Mouse (Mus musculus): ENCODE measurements around the gene Syn2. TPM values are rescaled to one million over a fixed set of nuclear protein-coding genes. Genes with fewer than 3 reads are reported as not detected.
A peak's percentile ranks its signal among the peaks of the same experiment; 100 is the strongest.

The Syn2 gene
- polyA plus RNA-seq, 1 experiment from 2014 or later = 59.3 TPM

- no peaks in the 10 kb centered on the region for H3K9me3 ChIP-seq (replicated peaks; ENCODE audit: control insufficient read depth, low read length, poor library complexity, severe bottlenecking)
- no peak overlapping the region for H3K9ac ChIP-seq (ENCODE audit: low read depth, low read length)
- H3K4me1 ChIP-seq (ENCODE audit: control insufficient read depth, insufficient read depth, low read length) = no peaks in the 10 kb centered on the region
- H3K4me2 ChIP-seq (ENCODE audit: low read length) = no peak overlapping the region
- WGBS = 91% methylated on average over 6 of the region's 6 CpGs
- H3K36me3 ChIP-seq (ENCODE audit: control insufficient read depth, insufficient read depth, low read length) = no peaks in the 10 kb centered on the region
- no peak overlapping the region for H3K4me3 ChIP-seq (ENCODE audit: low read depth, low read length)
- no peak for ATAC-seq
- no peak overlapping the region for H3K27ac ChIP-seq (ENCODE audit: low read length)
- H3K27me3 ChIP-seq (ENCODE audit: control insufficient read depth, insufficient read depth, low read depth, low read length) = no peaks in the 10 kb centered on the region
Measured at GRCm38 (mm10) chr6:115286441-115286840, 151.7 kb downstream of the Syn2 start.

GRCm38 (mm10) chr6:115288223-115288622, 153.5 kb downstream of the Syn2 start:
- Histone ChIP-seq H3K36me3 (ENCODE audit: control insufficient read depth, insufficient read depth, low read length) (no peaks in the 10 kb centered on the region), H3K27me3 (ENCODE audit: control insufficient read depth, insufficient read depth, low read depth, low read length) (no peaks in the 10 kb centered on the region), H3K4me2 (ENCODE audit: low read length) (no peak overlapping the region), H3K4me3 (ENCODE audit: low read depth, low read length) (no peak overlapping the region), H3K27ac (ENCODE audit: low read length) (no peak overlapping the region), H3K9ac (ENCODE audit: low read depth, low read length) (no peak overlapping the region), H3K4me1 (ENCODE audit: control insufficient read depth, insufficient read depth, low read length) (no peaks in the 10 kb centered on the region), H3K9me3 (replicated peaks; ENCODE audit: control insufficient read depth, low read length, poor library complexity, severe bottlenecking) (no peaks in the 10 kb centered on the region)
- no peak for ATAC-seq
- 96% methylated on average over 3 of the region's 3 CpGs for WGBS

- Histone ChIP-seq H3K4me3 (ENCODE audit: low read depth, low read length) (no peak overlapping the region), H3K27me3 (ENCODE audit: control insufficient read depth, insufficient read depth, low read depth, low read length) (no peaks in the 10 kb centered on the region), H3K4me2 (ENCODE audit: low read length) (no peak overlapping the region), H3K36me3 (ENCODE audit: control insufficient read depth, insufficient read depth, low read length) (no peaks in the 10 kb centered on the region), H3K9ac (ENCODE audit: low read depth, low read length) (no peak overlapping the region), H3K27ac (ENCODE audit: low read length) (no peak overlapping the region), H3K4me1 (ENCODE audit: control insufficient read depth, insufficient read depth, low read length) (no peaks in the 10 kb centered on the region), H3K9me3 (replicated peaks; ENCODE audit: control insufficient read depth, low read length, poor library complexity, severe bottlenecking) (no peaks in the 10 kb centered on the region)
- 53% methylated on average over 5 of the region's 5 CpGs for WGBS
- no peak for ATAC-seq
Measured at GRCm38 (mm10) chr6:115290561-115290960, 155.9 kb downstream of the Syn2 start.

GRCm38 (mm10) chr6:115291068-115291467, 156.4 kb downstream of the Syn2 start:
- no peaks in the 10 kb centered on the region for H3K27me3 ChIP-seq (ENCODE audit: control insufficient read depth, insufficient read depth, low read depth, low read length)
- ATAC-seq = no peak
- no peaks in the 10 kb centered on the region for H3K4me1 ChIP-seq (ENCODE audit: control insufficient read depth, insufficient read depth, low read length)
- no peaks in the 10 kb centered on the region for H3K9me3 ChIP-seq (replicated peaks; ENCODE audit: control insufficient read depth, low read length, poor library complexity, severe bottlenecking)
- H3K36me3 ChIP-seq (ENCODE audit: control insufficient read depth, insufficient read depth, low read length) = no peaks in the 10 kb centered on the region
- no peak overlapping the region for H3K27ac ChIP-seq (ENCODE audit: low read length)
- H3K4me2 ChIP-seq (ENCODE audit: low read length) = no peak overlapping the region
- no peak overlapping the region for H3K9ac ChIP-seq (ENCODE audit: low read depth, low read length)
- 92% methylated on average over 2 of the region's 2 CpGs for WGBS
- H3K4me3 ChIP-seq (ENCODE audit: low read depth, low read length) = no peak overlapping the region

GRCm38 (mm10) chr6:115291823-115292222, 157.1 kb downstream of the Syn2 start:
- H3K27me3 ChIP-seq (ENCODE audit: control insufficient read depth, insufficient read depth, low read depth, low read length) = no peaks in the 10 kb centered on the region

GRCm38 (mm10) chr6:115292621-115293020, 157.9 kb downstream of the Syn2 start:
- 74% methylated on average over 6 of the region's 6 CpGs for WGBS
- Histone ChIP-seq H3K9ac (ENCODE audit: low read depth, low read length) (no peak overlapping the region), H3K4me1 (ENCODE audit: control insufficient read depth, insufficient read depth, low read length) (no peaks in the 10 kb centered on the region), H3K36me3 (ENCODE audit: control insufficient read depth, insufficient read depth, low read length) (no peaks in the 10 kb centered on the region), H3K4me3 (ENCODE audit: low read depth, low read length) (no peak overlapping the region), H3K4me2 (ENCODE audit: low read length) (no peak overlapping the region), H3K27ac (ENCODE audit: low read length) (no peak overlapping the region), H3K27me3 (ENCODE audit: control insufficient read depth, insufficient read depth, low read depth, low read length) (no peaks in the 10 kb centered on the region), H3K9me3 (replicated peaks; ENCODE audit: control insufficient read depth, low read length, poor library complexity, severe bottlenecking) (no peaks in the 10 kb centered on the region)
- no peak for ATAC-seq

More at GRCm38 (mm10) chr6:115291823-115292222, 157.1 kb downstream of the Syn2 start:
- H3K36me3 ChIP-seq (ENCODE audit: control insufficient read depth, insufficient read depth, low read length) = no peaks in the 10 kb centered on the region
- no peak overlapping the region for H3K27ac ChIP-seq (ENCODE audit: low read length)
- H3K4me1 ChIP-seq (ENCODE audit: control insufficient read depth, insufficient read depth, low read length) = no peaks in the 10 kb centered on the region
- no peak overlapping the region for H3K4me3 ChIP-seq (ENCODE audit: low read depth, low read length)
- ATAC-seq = no peak
- WGBS = 90% methylated on average over 6 of the region's 6 CpGs
- H3K9ac ChIP-seq (ENCODE audit: low read depth, low read length) = no peak overlapping the region
- no peaks in the 10 kb centered on the region for H3K9me3 ChIP-seq (replicated peaks; ENCODE audit: control insufficient read depth, low read length, poor library complexity, severe bottlenecking)
- no peak overlapping the region for H3K4me2 ChIP-seq (ENCODE audit: low read length)

GRCm38 (mm10) chr6:115293877-115294276, 159.2 kb downstream of the Syn2 start:
- no peaks in the 10 kb centered on the region for H3K27me3 ChIP-seq (ENCODE audit: control insufficient read depth, insufficient read depth, low read depth, low read length)
- WGBS = 70% methylated on average over 2 of the region's 2 CpGs
- ATAC-seq = no peak
- no peak overlapping the region for H3K9ac ChIP-seq (ENCODE audit: low read depth, low read length)
- no peaks in the 10 kb centered on the region for H3K9me3 ChIP-seq (replicated peaks; ENCODE audit: control insufficient read depth, low read length, poor library complexity, severe bottlenecking)
- no peaks in the 10 kb centered on the region for H3K4me1 ChIP-seq (ENCODE audit: control insufficient read depth, insufficient read depth, low read length)
- no peak overlapping the region for H3K27ac ChIP-seq (ENCODE audit: low read length)
- no peaks in the 10 kb centered on the region for H3K36me3 ChIP-seq (ENCODE audit: control insufficient read depth, insufficient read depth, low read length)
- no peak overlapping the region for H3K4me2 ChIP-seq (ENCODE audit: low read length)
- no peak overlapping the region for H3K4me3 ChIP-seq (ENCODE audit: low read depth, low read length)

- H3K27me3 ChIP-seq (ENCODE audit: control insufficient read depth, insufficient read depth, low read depth, low read length) = no peaks in the 10 kb centered on the region
- no peaks in the 10 kb centered on the region; the same call in 1 of the 2 replicates for H3K9me3 ChIP-seq (replicated peaks; ENCODE audit: control insufficient read depth, low read length, poor library complexity, severe bottlenecking)
- H3K27ac ChIP-seq (ENCODE audit: low read length) = no peak overlapping the region
- no peak for ATAC-seq
- H3K4me1 ChIP-seq (ENCODE audit: control insufficient read depth, insufficient read depth, low read length) = no peaks in the 10 kb centered on the region
- H3K36me3 ChIP-seq (ENCODE audit: control insufficient read depth, insufficient read depth, low read length) = no peaks in the 10 kb centered on the region
- no peak overlapping the region for H3K4me3 ChIP-seq (ENCODE audit: low read depth, low read length)
- H3K9ac ChIP-seq (ENCODE audit: low read depth, low read length) = no peak overlapping the region
- WGBS = 87% methylated on average over 2 of the region's 2 CpGs
- no peak overlapping the region for H3K4me2 ChIP-seq (ENCODE audit: low read length)
Measured at GRCm38 (mm10) chr6:115307134-115307533, 172.4 kb downstream of the Syn2 start.

- 53% methylated on average over 12 of the region's 12 CpGs for WGBS
- peak overlapping the region; percentile 27 for H3K4me3 ChIP-seq (ENCODE audit: low read depth, low read length)
- peak overlapping the region; percentile 45 for H3K4me2 ChIP-seq (ENCODE audit: low read length)
- H3K4me1 ChIP-seq (ENCODE audit: control insufficient read depth, insufficient read depth, low read length) = peaks cover 4% of the 10 kb centered on the region
- peak overlapping the region; percentile 75 for H3K27ac ChIP-seq (ENCODE audit: low read length)
- H3K9ac ChIP-seq (ENCODE audit: low read depth, low read length) = peak overlapping the region; percentile 42
- no peaks in the 10 kb centered on the region for H3K36me3 ChIP-seq (ENCODE audit: control insufficient read depth, insufficient read depth, low read length)
- H3K9me3 ChIP-seq (replicated peaks; ENCODE audit: control insufficient read depth, low read length, poor library complexity, severe bottlenecking) = no peaks in the 10 kb centered on the region
- ATAC-seq = peak; percentile 82; the same call in 1 of the 2 replicates
- no peaks in the 10 kb centered on the region for H3K27me3 ChIP-seq (ENCODE audit: control insufficient read depth, insufficient read depth, low read depth, low read length)
Measured at GRCm38 (mm10) chr6:115312780-115313179, 178.1 kb downstream of the Syn2 start.
